Mouse (Mus musculus) lung, adult 2 months (tissue): ENCODE measurements at regions not wholly inside any gene's neighbourhood (a gene's known extent, or its start where the extent isn't known, plus 50 kb on each side); places are given as distances from the start of the nearest gene placed in this dataset.

Experiments
- CTCF ChIP-seq: fragments of 200-500 bp; IDR thresholded peaks from 2 replicates; pipeline ENCODE4 v1.5.1; 2011; ENCODE audit warnings: mild to moderate bottlenecking, low read length, control low read depth; ENCODE audit not compliant: insufficient read depth
- POLR2A ChIP-seq: fragments of 200-500 bp; IDR thresholded peaks from 2 replicates; pipeline ENCODE4 v1.6.1; 2011; ENCODE audit warnings: low read depth, mild to moderate bottlenecking, control low read depth, low read length, borderline replicate concordance; ENCODE audit errors: extremely low read depth

DNA sequence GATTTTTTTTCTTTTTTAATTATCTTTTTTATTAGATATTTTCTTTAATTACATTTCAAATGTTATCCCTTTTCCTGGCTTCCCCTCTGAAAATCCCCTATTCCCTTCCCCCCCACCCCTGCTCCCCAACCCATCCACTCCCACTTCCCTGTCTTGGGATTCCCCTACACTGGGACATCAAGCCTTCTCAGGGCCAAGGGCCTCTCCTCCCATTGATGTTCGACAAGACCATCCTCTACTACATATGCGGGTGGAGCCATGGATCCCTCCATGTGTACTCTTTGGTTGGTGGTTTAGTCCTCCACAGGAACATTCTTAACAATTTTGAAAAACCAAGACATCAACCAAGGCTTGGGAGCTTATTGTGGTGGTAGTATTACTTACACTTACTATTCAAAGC is 77.5 kb upstream of the Gm47985 start:
- TF ChIP-seq CTCF: no peak
- no peak for TF ChIP-seq POLR2A
